Mouse (Mus musculus): ENCODE results near the gene Gm2a.
"Not testable (repeated sequence)": the region's sequence is repeated elsewhere in the genome, so short reads cannot be mapped to it uniquely, and the experiment has no call there.

Gene Gm2a

DNA sequence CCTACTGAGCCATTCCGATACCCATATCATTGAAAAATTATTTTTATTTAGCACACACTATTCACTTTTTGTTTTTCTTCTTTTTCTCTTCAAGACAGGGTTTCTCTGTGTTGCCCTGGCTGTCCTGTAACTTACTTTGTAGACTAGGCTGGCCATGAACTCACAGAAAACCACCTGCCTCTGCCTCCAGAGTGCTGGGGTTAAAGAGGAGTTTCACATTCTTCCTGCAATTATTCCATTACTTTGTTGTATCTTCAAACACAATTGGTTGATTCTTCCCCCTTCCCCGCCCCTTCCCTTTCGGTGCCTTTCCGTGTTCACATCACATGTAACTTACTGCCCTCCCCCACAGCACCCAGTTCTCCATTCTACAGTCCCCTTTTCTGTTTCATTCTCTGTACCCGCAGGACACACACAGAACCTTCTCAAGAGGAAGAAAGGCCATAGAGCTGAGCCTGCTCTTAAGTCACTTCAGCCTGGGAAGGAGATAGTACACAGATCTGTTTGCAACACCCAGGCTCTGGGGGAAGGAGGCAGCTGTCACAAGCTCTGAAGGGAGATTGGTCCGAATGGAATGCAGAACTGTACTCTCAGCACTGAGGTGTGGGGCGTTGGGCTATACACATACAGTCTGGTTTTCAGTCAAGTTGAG, 15.4 kb downstream of the Gm2a start:
- Histone ChIP-seq H3K27me3 (ENCODE audit: insufficient read depth, low read length) (no peaks in the 10 kb centered on the region), H3K36me3 (ENCODE audit: insufficient read depth, low read length) (peaks cover 22% of the 10 kb centered on the region), H3K4me3 (replicated peaks; ENCODE audit: low read length) (peak overlapping the region; percentile 69), H3K9me3 (ENCODE audit: low read length) (no peaks in the 10 kb centered on the region), H3K4me1 (replicated peaks; ENCODE audit: low read depth, low read length) (peaks cover 44% of the 10 kb centered on the region)
- TF ChIP-seq CTCF (conservative IDR thresholded peaks at IDR 0.05; ENCODE audit: low read length): no peak
- no peak for TF ChIP-seq POU5F1 (IDR thresholded peaks at IDR 0.05; ENCODE audit: borderline replicate concordance, low read length)
- no peak for TF ChIP-seq NANOG (IDR thresholded peaks at IDR 0.05; ENCODE audit: borderline replicate concordance, low read length)

DNA sequence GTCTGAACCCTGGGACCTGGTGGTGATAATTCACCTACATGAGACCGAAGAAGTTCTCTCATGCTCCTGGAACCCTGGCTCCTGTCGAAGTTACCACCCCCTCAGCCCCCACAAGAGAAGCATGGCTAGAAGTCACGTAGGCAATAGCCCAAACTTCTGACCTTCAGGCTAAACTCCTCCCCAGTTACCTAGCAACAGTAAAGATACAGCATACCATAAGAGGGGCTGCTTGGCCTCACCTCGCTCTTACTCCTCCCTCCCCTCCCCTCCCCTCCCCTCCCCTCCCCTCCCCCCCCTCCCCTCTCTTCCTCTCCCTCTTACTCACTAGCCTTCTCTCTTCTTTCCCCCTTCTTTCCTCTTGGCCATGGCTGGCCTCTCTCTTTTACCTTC, 15.9 kb downstream of the Gm2a start:
- H3K4me3 ChIP-seq (replicated peaks; ENCODE audit: low read length): peak overlapping the region; percentile 69
- not testable (repeated sequence) for H3K27me3 ChIP-seq (ENCODE audit: insufficient read depth, low read length); H3K9me3 ChIP-seq (ENCODE audit: low read length)
- H3K4me1 ChIP-seq (replicated peaks; ENCODE audit: low read depth, low read length): peaks cover 44% of the 10 kb centered on the region
- H3K36me3 ChIP-seq (ENCODE audit: insufficient read depth, low read length): peaks cover 17% of the 10 kb centered on the region

DNA sequence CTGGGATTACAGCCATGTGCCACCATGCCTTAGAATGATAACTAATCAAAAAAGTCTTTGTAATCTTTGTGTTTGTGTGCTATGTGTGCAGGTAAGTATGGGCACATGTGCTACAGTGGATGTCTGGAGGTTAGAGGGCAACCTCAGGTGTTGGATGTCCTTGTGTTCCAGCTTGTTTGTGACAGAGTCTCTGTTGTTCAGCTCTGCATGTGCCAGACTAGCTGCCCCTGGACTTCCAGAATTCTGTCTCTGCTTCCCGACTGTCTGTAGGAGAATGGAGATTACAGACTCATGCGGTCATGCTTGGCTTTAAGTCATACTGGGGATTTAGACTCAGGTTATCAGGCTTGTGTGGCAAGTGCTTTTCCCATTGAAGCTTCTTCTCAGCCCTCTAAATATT, 16.4 kb downstream of the Gm2a start:
- H3K9me3 ChIP-seq (ENCODE audit: low read length): peaks cover 7% of the 10 kb centered on the region
- H3K36me3 ChIP-seq (ENCODE audit: insufficient read depth, low read length): peaks cover 12% of the 10 kb centered on the region
- TF ChIP-seq CTCF (conservative IDR thresholded peaks at IDR 0.05; ENCODE audit: low read length) (no peak), POU5F1 (IDR thresholded peaks at IDR 0.05; ENCODE audit: borderline replicate concordance, low read length) (no peak), NANOG (IDR thresholded peaks at IDR 0.05; ENCODE audit: borderline replicate concordance, low read length) (no peak)
- peaks cover 44% of the 10 kb centered on the region for H3K4me1 ChIP-seq (replicated peaks; ENCODE audit: low read depth, low read length)
- no peaks in the 10 kb centered on the region for H3K27me3 ChIP-seq (ENCODE audit: insufficient read depth, low read length)
- H3K4me3 ChIP-seq (replicated peaks; ENCODE audit: low read length): peak overlapping the region; percentile 60

DNA sequence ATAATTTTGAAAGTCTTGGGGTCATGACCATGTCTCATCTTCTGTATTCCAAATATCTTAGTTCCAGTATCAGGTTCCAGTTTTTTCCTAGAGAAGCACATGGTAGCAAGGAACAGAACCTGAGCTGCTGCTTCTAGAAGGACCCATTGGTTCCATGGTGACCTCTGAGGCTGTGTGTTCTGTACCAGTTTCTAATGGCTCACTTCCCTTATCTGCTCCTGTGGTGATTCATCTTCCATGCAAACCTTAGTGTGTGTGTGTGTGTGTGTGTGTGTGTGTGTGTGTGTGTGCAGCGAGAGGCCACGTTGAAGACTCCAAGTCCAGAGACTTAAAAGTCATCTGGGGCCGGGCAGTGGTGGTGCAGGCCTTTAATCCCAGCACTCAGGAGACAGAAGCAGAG, 18.1 kb downstream of the Gm2a start:
- Histone ChIP-seq H3K36me3 (ENCODE audit: insufficient read depth, low read length) (no peaks in the 10 kb centered on the region), H3K9me3 (ENCODE audit: low read length) (peaks cover 19% of the 10 kb centered on the region), H3K4me1 (replicated peaks; ENCODE audit: low read depth, low read length) (peaks cover 44% of the 10 kb centered on the region), H3K27me3 (ENCODE audit: insufficient read depth, low read length) (no peaks in the 10 kb centered on the region), H3K4me3 (replicated peaks; ENCODE audit: low read length) (no peak overlapping the region)
- no peak for TF ChIP-seq CTCF (conservative IDR thresholded peaks at IDR 0.05; ENCODE audit: low read length)
- TF ChIP-seq POU5F1 (IDR thresholded peaks at IDR 0.05; ENCODE audit: borderline replicate concordance, low read length): no peak
- no peak for TF ChIP-seq NANOG (IDR thresholded peaks at IDR 0.05; ENCODE audit: borderline replicate concordance, low read length)

DNA sequence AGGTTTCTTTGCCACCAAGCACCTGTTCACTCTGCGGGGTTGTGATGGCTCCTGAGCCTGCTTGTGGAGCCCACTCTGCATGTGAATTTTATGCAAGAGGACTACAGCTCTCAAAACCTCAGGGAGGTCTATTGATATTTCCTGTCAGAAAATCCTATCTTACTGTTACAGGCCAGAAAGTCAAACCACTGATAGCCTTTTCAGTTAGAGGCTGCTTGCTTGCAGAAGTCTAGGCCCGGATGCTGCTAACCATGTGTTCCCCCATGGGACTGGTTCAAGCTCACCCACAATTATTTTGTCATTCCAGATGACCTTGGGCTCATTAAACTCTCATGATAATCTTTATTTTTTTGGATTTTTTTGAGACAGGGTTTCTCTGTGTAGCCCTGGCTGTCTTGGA, 19.1 kb downstream of the Gm2a start:
- H3K27me3 ChIP-seq (ENCODE audit: insufficient read depth, low read length): no peaks in the 10 kb centered on the region
- no peaks in the 10 kb centered on the region for H3K36me3 ChIP-seq (ENCODE audit: insufficient read depth, low read length)
- H3K4me1 ChIP-seq (replicated peaks; ENCODE audit: low read depth, low read length): peaks cover 45% of the 10 kb centered on the region
- no peak overlapping the region for H3K4me3 ChIP-seq (replicated peaks; ENCODE audit: low read length)
- no peak for TF ChIP-seq CTCF (conservative IDR thresholded peaks at IDR 0.05; ENCODE audit: low read length)
- no peak for TF ChIP-seq NANOG (IDR thresholded peaks at IDR 0.05; ENCODE audit: borderline replicate concordance, low read length)
- no peak for TF ChIP-seq POU5F1 (IDR thresholded peaks at IDR 0.05; ENCODE audit: borderline replicate concordance, low read length)
- peaks cover 19% of the 10 kb centered on the region for H3K9me3 ChIP-seq (ENCODE audit: low read length)

DNA sequence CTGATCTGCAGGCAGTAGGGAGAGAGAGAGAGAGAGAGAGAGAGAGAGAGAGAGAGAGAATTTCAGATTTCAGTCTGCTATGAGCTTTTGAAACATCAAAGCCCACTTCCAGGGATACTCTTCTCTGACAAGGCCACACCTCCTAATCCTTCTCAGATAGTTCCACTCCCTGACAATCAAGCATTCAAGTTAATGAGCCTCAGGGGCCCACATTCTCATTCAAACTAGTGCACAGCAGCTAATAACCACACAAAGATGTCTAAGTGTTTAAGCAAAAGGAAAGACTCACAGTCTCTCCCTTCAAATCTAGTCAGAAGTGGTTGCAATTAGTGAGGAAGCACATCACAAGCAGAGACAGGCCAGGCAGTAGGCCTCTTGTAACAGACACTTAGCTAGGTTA, 22.4 kb downstream of the Gm2a start:
- no peak for TF ChIP-seq POU5F1 (IDR thresholded peaks at IDR 0.05; ENCODE audit: borderline replicate concordance, low read length)
- no peak; the same call in 1 of the 2 replicates for TF ChIP-seq NANOG (IDR thresholded peaks at IDR 0.05; ENCODE audit: borderline replicate concordance, low read length)
- TF ChIP-seq CTCF (conservative IDR thresholded peaks at IDR 0.05; ENCODE audit: low read length): no peak

DNA sequence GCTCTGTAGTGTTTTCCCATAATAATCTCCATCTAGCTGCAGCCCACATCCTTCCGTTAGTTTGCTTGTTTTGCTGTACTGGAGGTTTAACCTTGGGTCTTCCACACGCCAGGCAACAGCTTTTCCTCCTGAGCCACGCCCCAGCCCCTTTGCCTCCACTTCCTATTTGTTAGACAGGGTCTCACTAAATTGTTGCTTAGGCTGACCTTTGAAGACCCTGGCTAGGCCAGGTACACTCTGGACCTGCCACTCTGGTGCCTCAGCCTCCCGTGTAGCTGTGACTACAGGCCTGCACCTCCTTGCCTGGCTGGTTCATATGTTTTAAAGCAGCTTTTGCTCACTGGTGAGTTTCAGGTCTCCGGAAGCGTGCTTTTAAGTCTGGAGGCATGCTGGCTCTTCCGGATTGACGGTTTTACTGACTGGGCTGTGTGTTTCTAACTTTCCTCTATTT, 22.9 kb downstream of the Gm2a start:
- Histone ChIP-seq H3K9me3 (ENCODE audit: low read length) (peaks cover 19% of the 10 kb centered on the region), H3K36me3 (ENCODE audit: insufficient read depth, low read length) (no peaks in the 10 kb centered on the region), H3K4me1 (replicated peaks; ENCODE audit: low read depth, low read length) (peaks cover 18% of the 10 kb centered on the region), H3K4me3 (replicated peaks; ENCODE audit: low read length) (no peak overlapping the region), H3K27me3 (ENCODE audit: insufficient read depth, low read length) (no peaks in the 10 kb centered on the region)
- TF ChIP-seq NANOG (IDR thresholded peaks at IDR 0.05; ENCODE audit: borderline replicate concordance, low read length) (no peak), CTCF (conservative IDR thresholded peaks at IDR 0.05; ENCODE audit: low read length) (no peak), POU5F1 (IDR thresholded peaks at IDR 0.05; ENCODE audit: borderline replicate concordance, low read length) (no peak)

More for the DNA sequence above, 22.4 kb downstream of the Gm2a start:
- peaks cover 19% of the 10 kb centered on the region for H3K9me3 ChIP-seq (ENCODE audit: low read length)
- no peak overlapping the region for H3K4me3 ChIP-seq (replicated peaks; ENCODE audit: low read length)
- H3K27me3 ChIP-seq (ENCODE audit: insufficient read depth, low read length): no peaks in the 10 kb centered on the region
- no peaks in the 10 kb centered on the region for H3K36me3 ChIP-seq (ENCODE audit: insufficient read depth, low read length)
- peaks cover 18% of the 10 kb centered on the region for H3K4me1 ChIP-seq (replicated peaks; ENCODE audit: low read depth, low read length)

DNA sequence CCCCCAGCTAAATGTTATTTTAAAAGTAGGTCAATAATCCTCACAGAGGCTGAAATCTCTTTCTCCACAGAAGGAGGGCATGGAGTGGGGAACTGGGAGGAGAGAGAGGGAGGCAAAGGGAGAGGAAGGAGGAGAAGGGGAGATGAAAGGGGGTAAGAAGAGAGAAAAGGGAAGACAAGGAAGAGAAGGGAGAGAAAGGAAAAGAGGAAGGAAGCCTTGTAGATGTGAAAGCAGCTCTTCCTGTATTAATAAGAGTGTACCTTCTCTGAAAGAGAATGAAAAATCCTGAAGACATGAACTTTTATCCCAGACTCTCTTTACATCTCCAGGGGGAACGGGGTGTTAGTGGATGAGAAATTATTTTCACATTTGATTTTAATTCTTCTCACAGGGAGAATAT, 23.5 kb downstream of the Gm2a start:
- H3K4me3 ChIP-seq (replicated peaks; ENCODE audit: low read length): no peak overlapping the region
- H3K36me3 ChIP-seq (ENCODE audit: insufficient read depth, low read length): no peaks in the 10 kb centered on the region
- peaks cover 18% of the 10 kb centered on the region for H3K4me1 ChIP-seq (replicated peaks; ENCODE audit: low read depth, low read length)
- H3K9me3 ChIP-seq (ENCODE audit: low read length): peaks cover 19% of the 10 kb centered on the region
- TF ChIP-seq POU5F1 (IDR thresholded peaks at IDR 0.05; ENCODE audit: borderline replicate concordance, low read length) (no peak), NANOG (IDR thresholded peaks at IDR 0.05; ENCODE audit: borderline replicate concordance, low read length) (no peak), CTCF (conservative IDR thresholded peaks at IDR 0.05; ENCODE audit: low read length) (no peak)
- H3K27me3 ChIP-seq (ENCODE audit: insufficient read depth, low read length): no peaks in the 10 kb centered on the region

DNA sequence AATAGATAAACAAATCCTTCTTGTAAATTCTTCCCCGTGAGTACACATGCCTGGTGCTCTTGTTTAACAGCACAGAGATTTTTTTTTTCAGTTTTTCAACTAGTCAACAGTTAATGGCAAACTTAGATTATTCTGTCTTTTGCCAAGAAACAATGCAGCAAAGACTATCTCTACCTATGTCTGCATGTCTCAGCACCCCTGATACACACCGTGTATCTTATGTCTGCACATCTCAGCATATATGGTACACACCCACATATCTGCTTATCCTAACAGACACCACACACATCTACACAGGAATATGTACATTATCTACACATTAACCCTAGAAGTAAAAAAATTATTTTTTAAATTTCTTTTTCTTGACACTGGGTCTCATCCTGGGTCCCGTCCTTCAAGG, 28.7 kb downstream of the Gm2a start:
- Histone ChIP-seq H3K27me3 (ENCODE audit: insufficient read depth, low read length) (no peaks in the 10 kb centered on the region), H3K9me3 (ENCODE audit: low read length) (no peaks in the 10 kb centered on the region), H3K4me3 (replicated peaks; ENCODE audit: low read length) (no peak overlapping the region), H3K36me3 (ENCODE audit: insufficient read depth, low read length) (no peaks in the 10 kb centered on the region), H3K4me1 (replicated peaks; ENCODE audit: low read depth, low read length) (peaks cover 39% of the 10 kb centered on the region)
- TF ChIP-seq CTCF (conservative IDR thresholded peaks at IDR 0.05; ENCODE audit: low read length) (no peak), POU5F1 (IDR thresholded peaks at IDR 0.05; ENCODE audit: borderline replicate concordance, low read length) (no peak), NANOG (IDR thresholded peaks at IDR 0.05; ENCODE audit: borderline replicate concordance, low read length) (no peak)
